Mouse (Mus musculus) thymus, adult 2 months (tissue): ENCODE results near the gene Fam172a.

Source experiments
- CTCF ChIP-seq: fragments of 200-500 bp; IDR thresholded peaks from 2 replicates; pipeline ENCODE4 v1.5.1; 2012; ENCODE audit warnings: mild to moderate bottlenecking, control low read depth, low read length, moderate library complexity, borderline replicate concordance; ENCODE audit not compliant: control insufficient read depth, poor library complexity, insufficient read depth; ENCODE audit errors: extremely low read depth
- POLR2A ChIP-seq: fragments of 200-500 bp; IDR thresholded peaks from 2 replicates; pipeline ENCODE4 v1.6.1; 2012; ENCODE audit warnings: mild to moderate bottlenecking, low read length, control low read depth, moderate library complexity; ENCODE audit not compliant: control insufficient read depth, poor library complexity, insufficient read depth; ENCODE audit errors: extremely low read depth

DNA sequence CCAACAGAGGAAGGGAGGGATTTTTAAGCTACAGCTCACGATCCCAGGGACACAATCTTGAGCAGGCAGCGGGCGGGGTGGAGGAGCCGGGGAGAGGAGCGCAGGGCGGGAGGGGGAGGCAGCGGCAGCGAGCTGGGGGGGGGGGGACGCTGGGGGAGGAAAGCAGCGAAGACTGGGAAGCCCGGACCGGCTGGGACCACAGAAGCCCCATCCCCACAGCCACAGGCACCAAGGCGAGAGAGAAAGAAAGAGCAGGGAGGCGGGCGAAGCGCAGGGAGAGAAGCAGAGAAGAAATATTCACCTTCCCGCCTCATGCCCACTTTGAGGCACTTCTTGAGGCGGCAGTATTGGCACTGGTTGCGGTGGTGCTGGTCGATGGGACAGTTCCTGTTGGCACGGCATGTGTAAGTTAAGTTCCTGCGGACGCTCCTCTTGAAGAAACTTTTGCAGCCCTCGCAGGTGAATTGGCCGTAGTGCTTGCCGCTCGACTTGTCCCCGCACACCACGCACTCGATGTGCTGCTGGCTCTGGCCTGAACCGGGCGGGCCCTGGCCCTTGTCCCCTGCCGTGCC is 496.1 kb downstream of the Fam172a start:
- TF ChIP-seq POLR2A = no peak
- TF ChIP-seq CTCF = no peak
